Mouse (Mus musculus) liver, embryonic 11.5 days (tissue): Measurements from ENCODE around the gene Fam92b. TPM values are rescaled to one million over a fixed set of nuclear protein-coding genes. Genes with fewer than 3 reads are reported as not detected.

ENCODE experiments used
- ATAC-seq: fragments of 200-750 bp; cut with Nextera tagmentation; replicated peaks from 2 replicates; pipeline ENCODE4 v1.8.0; 2017; ENCODE audit warnings: moderate number of reproducible peaks, mild to moderate bottlenecking, moderate TSS enrichment, moderate library complexity; ENCODE audit not compliant: low FRiP score
- DNase-seq: peaks from one replicate; pipeline ENCODE4 v3.0.0-alpha.2; 2017; ENCODE audit warnings: low spot score
- H3K27ac ChIP-seq: fragments of 300-500 bp; sonication (generic); 2 replicates; pipeline ENCODE4 v1.5.1; 2014; ENCODE audit warnings: mild to moderate bottlenecking, low read depth, low read length, control low read depth
- H3K27me3 ChIP-seq: fragments of 300-500 bp; sonication (generic); replicated peaks from 2 replicates; pipeline ENCODE4 v1.6.1; 2014; ENCODE audit warnings: low read length, mixed read lengths; ENCODE audit not compliant: control insufficient read depth, insufficient read depth
- H3K36me3 ChIP-seq: fragments of 300-500 bp; sonication (generic); 2 replicates; pipeline ENCODE4 v1.6.1; 2014; ENCODE audit warnings: mild to moderate bottlenecking, low read length, moderate library complexity, mixed read lengths; ENCODE audit not compliant: control insufficient read depth, insufficient read depth
- H3K4me1 ChIP-seq: fragments of 300-500 bp; sonication (generic); replicated peaks from 2 replicates; pipeline ENCODE4 v1.6.1; 2014; ENCODE audit warnings: low read length, mixed read lengths; ENCODE audit not compliant: control insufficient read depth, insufficient read depth
- H3K4me2 ChIP-seq: fragments of 300-500 bp; sonication (generic); 2 replicates; pipeline ENCODE4 v1.6.1; 2014; ENCODE audit warnings: mild to moderate bottlenecking, control low read depth, moderate library complexity
- H3K4me3 ChIP-seq: fragments of 300-500 bp; sonication (generic); 2 replicates; pipeline ENCODE4 v1.5.1; 2014; ENCODE audit warnings: low read depth, low read length, control low read depth
- H3K9ac ChIP-seq: fragments of 300-500 bp; sonication (generic); 2 replicates; pipeline ENCODE4 v1.6.1; 2014; ENCODE audit warnings: low read depth, low read length, control low read depth
- H3K9me3 ChIP-seq: fragments of 300-500 bp; sonication (generic); 2 replicates; pipeline ENCODE4 v1.6.1; 2016; ENCODE audit warnings: low read length, inconsistent platforms, mixed read lengths; ENCODE audit not compliant: control insufficient read depth
- WGBS: fragments of 180-500 bp; shearing (Covaris S2); extraction: QIAGEN DNeasy Blood & Tissue Kit; methylation state at CpG from one replicate; pipeline ENCODE4 v1.1.7; 2014; 5-methylcytosine and 5-hydroxymethylcytosine counted together
- polyA plus RNA-seq: library from polyadenylated mRNA; unstranded; fragments of >200 nt; fragmentation: Nextera tagmentation; extraction: Ambion mirVana; gene quantifications from 2 replicates; pipeline ENCODE4 v1.2.1, GENCODE M21; 2014

Fam92b gene
- polyA plus RNA-seq, 1 experiment from 2014 or later: 0.27 TPM

DNA sequence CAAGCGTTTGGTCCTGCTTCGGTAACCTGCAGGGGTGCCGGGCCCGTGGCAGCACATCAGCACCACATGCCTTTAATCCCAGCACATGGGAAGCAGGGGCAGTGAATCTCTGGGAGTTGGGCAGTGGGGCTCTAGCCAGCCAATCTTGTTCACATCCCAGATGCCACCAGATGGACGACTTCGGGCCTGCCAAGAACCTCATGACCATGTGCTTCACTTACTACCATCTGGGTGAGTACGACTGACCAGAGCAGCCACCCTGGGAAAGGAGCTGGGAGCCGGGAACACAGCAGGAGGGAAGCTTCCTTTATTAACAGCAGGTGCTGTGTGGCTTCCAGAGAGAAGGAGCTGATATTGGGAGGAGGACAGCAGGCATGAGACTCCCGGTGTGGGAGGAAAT lies 26.1 kb downstream of the Fam92b start:
- Histone ChIP-seq H3K4me2 (no peak overlapping the region), H3K27me3 (0 out of 2 replicates have a peak, but pooled peaks cover 3% of the 10 kb centered on the region), H3K9ac (no peak overlapping the region), H3K27ac (no peak overlapping the region), H3K4me3 (no peak overlapping the region), H3K4me1 (0 out of 2 replicates have a peak, but pooled peaks cover 7% of the 10 kb centered on the region), H3K36me3 (no peaks in the 10 kb centered on the region), H3K9me3 (no peaks in the 10 kb centered on the region)
- 74% methylated on average over 9 of the region's 9 CpGs for WGBS
- no peak for ATAC-seq
- DNase-seq: no peak

DNA sequence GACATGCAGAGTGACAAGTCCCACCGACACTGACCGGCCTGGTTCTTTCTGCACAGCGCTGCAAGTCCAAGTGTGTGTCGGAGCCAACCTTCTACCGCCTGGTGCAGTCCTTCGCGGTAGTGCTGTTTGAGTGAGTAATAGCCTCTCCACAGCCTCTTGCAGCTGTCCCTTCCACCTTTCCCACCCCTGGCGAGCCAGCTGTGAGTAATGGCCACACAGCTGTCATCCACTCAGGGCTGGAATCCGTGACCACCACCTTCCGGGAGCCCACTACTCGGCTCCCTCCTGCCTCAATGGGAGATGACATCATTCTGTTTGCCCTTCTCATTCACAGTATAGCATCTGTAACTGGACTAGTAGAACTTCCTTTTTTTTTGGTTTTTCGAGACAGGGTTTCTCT lies 27.2 kb downstream of the Fam92b start:
- Histone ChIP-seq H3K4me1 (0 out of 2 replicates have a peak, but pooled peaks cover 7% of the 10 kb centered on the region), H3K27me3 (0 out of 2 replicates have a peak, but pooled peaks cover 3% of the 10 kb centered on the region), H3K27ac (no peak overlapping the region), H3K9me3 (no peaks in the 10 kb centered on the region), H3K36me3 (no peaks in the 10 kb centered on the region), H3K4me2 (no peak overlapping the region), H3K4me3 (no peak overlapping the region), H3K9ac (no peak overlapping the region)
- ATAC-seq (no peak), DNase-seq (no peak)
- 61% methylated on average over 12 of the region's 12 CpGs for WGBS

DNA sequence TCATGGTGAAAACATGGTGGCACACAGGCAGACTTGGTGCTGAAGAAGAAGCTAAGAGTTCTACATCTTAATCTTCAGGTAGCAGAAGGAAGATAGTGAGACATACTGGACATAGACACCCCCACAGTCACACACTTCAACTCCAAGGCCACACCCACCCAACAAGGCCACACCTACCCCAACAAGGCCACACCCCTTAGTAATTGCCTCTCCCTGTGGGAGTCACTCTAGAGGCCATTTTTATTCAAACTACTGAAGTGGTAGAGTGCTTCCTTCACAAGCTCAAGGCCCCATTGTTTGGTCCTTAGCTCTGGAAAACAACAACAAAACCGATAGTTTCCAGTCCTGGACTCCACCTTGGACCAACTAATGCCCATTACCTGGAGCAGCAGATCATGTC lies 31.2 kb downstream of the Fam92b start:
- 68% methylated on average over 1 of the region's 1 CpGs for WGBS
- Histone ChIP-seq H3K4me2 (no peak overlapping the region), H3K27ac (no peak overlapping the region), H3K4me3 (no peak overlapping the region), H3K9ac (no peak overlapping the region), H3K36me3 (no peaks in the 10 kb centered on the region), H3K27me3 (0 out of 2 replicates have a peak, but pooled peaks cover 3% of the 10 kb centered on the region), H3K4me1 (no peaks in the 10 kb centered on the region), H3K9me3 (no peaks in the 10 kb centered on the region)
- ATAC-seq (no peak), DNase-seq (no peak)

DNA sequence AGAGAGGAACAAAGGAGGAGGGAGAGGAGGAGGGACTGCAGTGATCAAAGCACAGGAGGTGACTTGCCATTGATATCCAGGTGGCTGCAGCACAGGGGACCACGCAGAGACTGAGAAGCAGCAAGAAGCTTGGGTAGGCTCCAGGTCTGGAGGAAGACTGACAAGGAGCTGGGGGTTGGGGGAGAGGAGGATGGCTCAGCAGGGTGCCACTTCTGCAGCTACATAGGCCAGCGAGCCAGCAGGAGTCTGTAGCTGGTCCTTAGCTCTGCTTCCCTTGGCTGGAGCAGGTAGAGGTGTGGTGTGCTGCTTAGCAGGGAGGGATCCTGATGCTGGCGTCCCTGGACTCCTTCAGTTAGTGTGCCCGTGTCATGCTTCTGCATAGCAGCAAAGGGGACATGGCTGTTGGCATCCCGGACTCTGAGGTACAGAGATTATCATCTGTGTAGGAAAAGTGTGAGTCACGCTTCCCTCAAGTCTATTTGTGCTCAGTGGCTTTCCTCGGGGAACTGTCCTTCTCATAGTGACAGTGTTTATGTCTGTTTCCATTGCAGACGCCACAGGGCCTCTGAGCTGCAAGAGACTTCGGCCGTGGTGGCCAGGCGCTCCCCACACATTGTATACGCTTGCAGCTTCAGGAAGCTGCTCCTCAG lies 32.5 kb downstream of the Fam92b start:
- no peak overlapping the region for H3K4me3 ChIP-seq
- no peak for DNase-seq

DNA sequence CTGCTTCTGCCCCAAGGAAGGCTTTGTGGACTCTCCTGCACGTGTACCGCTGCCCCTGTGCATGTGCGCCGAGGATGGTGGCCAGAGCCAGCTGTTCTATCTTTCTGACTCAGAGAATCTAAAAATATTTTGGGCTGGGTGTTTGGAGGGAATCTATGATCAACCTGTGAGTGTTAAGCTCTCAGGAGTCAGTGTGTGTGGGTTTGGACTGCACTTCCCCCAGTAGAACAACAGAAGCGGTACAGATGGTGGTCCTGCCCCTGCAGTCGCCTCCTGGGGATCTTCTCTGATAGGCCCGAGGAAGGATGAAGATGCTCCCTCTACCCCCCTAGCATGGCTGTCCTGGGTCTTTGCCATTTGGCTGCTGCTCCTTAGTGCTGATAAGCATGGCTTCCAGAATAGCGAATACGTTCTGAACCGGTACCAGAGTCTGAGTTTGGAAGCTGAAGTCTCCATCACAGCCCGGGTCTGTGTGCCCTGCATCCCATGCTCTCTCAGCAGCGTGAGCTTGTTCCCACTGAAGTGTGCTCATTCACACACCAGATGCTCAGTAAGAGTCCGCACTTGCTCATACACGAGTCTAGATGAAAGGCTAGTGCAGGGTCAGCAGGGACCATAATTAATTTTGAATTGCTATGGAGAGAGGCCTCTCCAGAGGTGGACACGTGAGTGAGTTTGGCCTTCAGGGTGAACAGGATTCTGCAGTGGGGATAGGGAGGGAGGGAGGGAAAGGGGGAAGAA lies 33.2 kb downstream of the Fam92b start:
- Histone ChIP-seq H3K9me3 (no peaks in the 10 kb centered on the region), H3K27ac (no peak overlapping the region), H3K4me1 (no peaks in the 10 kb centered on the region; the same call in 1 of the 2 replicates), H3K27me3 (no peaks in the 10 kb centered on the region), H3K9ac (no peak overlapping the region), H3K4me3 (no peak overlapping the region), H3K4me2 (no peak overlapping the region), H3K36me3 (no peaks in the 10 kb centered on the region)
- ATAC-seq: no peak
- 69% methylated on average over 15 of the region's 15 CpGs for WGBS
- DNase-seq: no peak

More for the DNA sequence above, 32.5 kb downstream of the Fam92b start:
- H3K9ac ChIP-seq: no peak overlapping the region
- H3K27me3 ChIP-seq: no peaks in the 10 kb centered on the region
- no peak for ATAC-seq
- H3K4me2 ChIP-seq: no peak overlapping the region
- no peaks in the 10 kb centered on the region; the same call in 1 of the 2 replicates for H3K4me1 ChIP-seq
- H3K9me3 ChIP-seq: no peaks in the 10 kb centered on the region
- no peak overlapping the region for H3K27ac ChIP-seq
- no peaks in the 10 kb centered on the region for H3K36me3 ChIP-seq
- WGBS: 40% methylated on average over 12 of the region's 12 CpGs

DNA sequence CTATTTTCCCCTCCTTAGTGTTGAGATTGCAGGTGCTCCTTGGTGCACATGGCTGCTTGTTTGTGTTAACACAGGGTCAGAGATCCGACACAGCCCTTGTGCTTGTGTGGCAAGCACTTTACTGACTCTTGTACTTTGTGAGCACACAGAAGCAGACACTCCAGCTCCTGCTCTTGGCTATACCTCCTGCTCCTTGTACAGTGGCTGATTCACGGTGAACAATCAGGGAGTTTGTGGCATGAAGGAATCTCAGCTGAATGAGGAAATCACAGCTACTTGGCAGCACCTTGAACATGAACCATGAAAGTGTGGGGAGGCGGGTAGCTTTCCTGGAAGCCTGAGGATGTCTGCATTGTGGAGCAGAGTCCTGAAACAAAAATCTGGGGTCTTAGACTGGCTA lies 36.5 kb downstream of the Fam92b start:
- H3K9ac ChIP-seq: no peak overlapping the region

DNA sequence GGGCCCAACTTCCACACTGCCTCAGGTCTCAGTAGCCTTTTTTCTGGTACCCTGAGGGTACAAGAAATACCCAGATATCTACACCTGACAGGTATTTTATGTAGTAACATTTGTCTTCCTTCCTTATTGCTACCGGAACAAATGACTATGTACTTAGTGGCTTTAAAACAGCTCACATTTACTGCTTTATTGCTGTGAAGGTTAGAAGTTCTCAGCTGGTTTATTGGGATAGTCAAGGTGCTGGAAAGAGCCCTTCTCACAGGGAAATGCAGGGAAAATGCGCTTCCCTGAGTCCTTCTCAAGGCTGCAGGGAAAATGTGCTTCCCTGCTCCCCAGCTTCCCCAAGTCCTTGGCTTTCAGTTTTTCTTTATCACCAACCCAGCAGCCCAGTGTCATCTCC lies 38.3 kb downstream of the Fam92b start:
- Histone ChIP-seq H3K27me3 (no peaks in the 10 kb centered on the region; the same call in 1 of the 2 replicates), H3K4me2 (no peak overlapping the region), H3K36me3 (no peaks in the 10 kb centered on the region), H3K9me3 (no peaks in the 10 kb centered on the region), H3K27ac (no peak overlapping the region), H3K4me3 (no peak overlapping the region), H3K9ac (no peak overlapping the region), H3K4me1 (no peaks in the 10 kb centered on the region; the same call in 1 of the 2 replicates)
- ATAC-seq: no peak
- WGBS: 81% methylated on average over 2 of the region's 2 CpGs
- DNase-seq: no peak

More for the DNA sequence above, 36.5 kb downstream of the Fam92b start:
- Histone ChIP-seq H3K27me3 (no peaks in the 10 kb centered on the region; the same call in 1 of the 2 replicates), H3K4me2 (no peak overlapping the region), H3K4me3 (no peak overlapping the region), H3K27ac (no peak overlapping the region), H3K9me3 (no peaks in the 10 kb centered on the region), H3K4me1 (no peaks in the 10 kb centered on the region; the same call in 1 of the 2 replicates), H3K36me3 (no peaks in the 10 kb centered on the region)
- DNase-seq: no peak
- ATAC-seq: no peak
- 69% methylated on average over 3 of the region's 3 CpGs for WGBS

DNA sequence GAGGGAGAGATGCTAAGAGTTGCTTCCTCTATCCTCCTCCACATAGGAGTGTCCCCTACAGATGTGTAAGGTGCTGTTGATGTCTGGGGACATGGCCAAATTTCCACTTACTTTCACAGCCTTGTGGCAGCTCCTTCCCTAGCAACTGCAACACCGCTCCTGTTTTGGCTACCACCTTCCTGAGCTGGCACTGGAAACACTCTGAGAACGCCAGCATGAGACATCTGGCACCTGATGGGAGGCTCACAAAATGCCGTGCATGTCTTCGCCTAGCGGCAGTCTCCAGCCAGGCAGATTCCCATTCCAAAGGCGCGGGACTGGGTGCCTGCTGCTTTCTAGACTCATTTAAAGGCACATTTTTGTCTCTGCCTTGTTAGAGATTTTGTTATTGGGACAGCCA lies 40.6 kb downstream of the Fam92b start:
- no peaks in the 10 kb centered on the region for H3K9me3 ChIP-seq

More for the DNA sequence above, 40.6 kb downstream of the Fam92b start:
- Histone ChIP-seq H3K4me2 (no peak overlapping the region), H3K9ac (no peak overlapping the region), H3K36me3 (no peaks in the 10 kb centered on the region), H3K4me3 (no peak overlapping the region), H3K27me3 (peaks cover 2% of the 10 kb centered on the region; the same call in 1 of the 2 replicates), H3K27ac (no peak overlapping the region), H3K4me1 (no peaks in the 10 kb centered on the region; the same call in 1 of the 2 replicates)
- WGBS: 66% methylated on average over 7 of the region's 7 CpGs
- ATAC-seq (no peak), DNase-seq (no peak)
